Mouse (Mus musculus) forebrain, postnatal 0 days (tissue): ENCODE results near the gene Robo1. TPM values are rescaled to one million over a fixed set of nuclear protein-coding genes. Genes with fewer than 3 reads are reported as not detected.

Source experiments
- ATAC-seq: fragments of 200-750 bp; cut with Nextera tagmentation; 2 replicates; pipeline ENCODE4 v1.8.0; 2017; ENCODE audit warnings: mild to moderate bottlenecking, moderate library complexity
- DNase-seq: peaks from one replicate; pipeline ENCODE4 v3.0.0-alpha.2; 2015
- H3K27ac ChIP-seq: fragments of 300-500 bp; sonication (generic); 2 replicates; pipeline ENCODE4 v1.5.1; 2014; ENCODE audit warnings: low read depth, mild to moderate bottlenecking, antibody characterized with exemption, low read length, moderate library complexity, mixed read lengths
- H3K27me3 ChIP-seq: fragments of 300-500 bp; sonication (generic); 2 replicates; pipeline ENCODE4 v1.6.1; 2014; ENCODE audit warnings: mild to moderate bottlenecking, low read length, mixed read lengths; ENCODE audit not compliant: insufficient read depth
- H3K36me3 ChIP-seq: fragments of 300-500 bp; sonication (generic); 2 replicates; pipeline ENCODE4 v1.6.1; 2014; ENCODE audit warnings: mild to moderate bottlenecking, moderate library complexity; ENCODE audit not compliant: insufficient read depth
- H3K4me1 ChIP-seq: fragments of 300-500 bp; sonication (generic); 2 replicates; pipeline ENCODE4 v1.6.1; 2014; ENCODE audit warnings: antibody characterized with exemption; ENCODE audit not compliant: insufficient read depth
- H3K4me2 ChIP-seq: fragments of 300-500 bp; sonication (generic); 2 replicates; pipeline ENCODE4 v1.6.1; 2014; ENCODE audit warnings: low read depth, mild to moderate bottlenecking, moderate library complexity
- H3K4me3 ChIP-seq: fragments of 300-500 bp; sonication (generic); 2 replicates; pipeline ENCODE4 v1.5.1; 2014; ENCODE audit warnings: low read depth, low read length, mixed read lengths
- H3K9ac ChIP-seq: fragments of 300-500 bp; sonication (generic); 2 replicates; pipeline ENCODE4 v1.6.1; 2014; ENCODE audit warnings: mild to moderate bottlenecking
- H3K9me3 ChIP-seq: fragments of 300-500 bp; sonication (generic); 2 replicates; pipeline ENCODE4 v1.6.1; 2016; ENCODE audit warnings: low read length
- CTCF ChIP-seq: sonication (generic); IDR thresholded peaks from 2 replicates; pipeline ENCODE4 v1.5.1; 2016; ENCODE audit warnings: antibody characterized with exemption, control low read depth, low read depth
- WGBS: fragments of 180-500 bp; shearing (Covaris S2); extraction: QIAGEN DNeasy Blood & Tissue Kit; methylation state at CpG from one replicate; pipeline ENCODE4 v1.1.7; 2014; 5-methylcytosine and 5-hydroxymethylcytosine counted together
- polyA plus RNA-seq: library from polyadenylated mRNA; unstranded; fragments of >200 nt; fragmentation: Nextera tagmentation; extraction: Ambion mirVana; gene quantifications from 2 replicates; pipeline ENCODE4 v1.2.1, GENCODE M21; 2015
- total RNA-seq: library from RNA; depleted of rRNA; stranded (reverse); fragments of >200 nt; gene quantifications from 2 replicates; pipeline ENCODE4 v1.2.3, GENCODE M21; 2014

Robo1 gene
- total and polyA plus RNA-seq, 2 experiments from 2014 or later, result 29.0 to 129 TPM

GRCm38 (mm10) chr16:72737154-72737553 lies 429.0 kb downstream of the Robo1 start:
- WGBS, result 45% methylated on average over 4 of the region's 4 CpGs
- Histone ChIP-seq H3K4me1 (no peaks in the 10 kb centered on the region), H3K9ac (no peak overlapping the region), H3K27ac (no peak overlapping the region), H3K27me3 (no peaks in the 10 kb centered on the region), H3K4me2 (no peak overlapping the region), H3K36me3 (no peaks in the 10 kb centered on the region), H3K4me3 (no peak overlapping the region), H3K9me3 (no peaks in the 10 kb centered on the region)
- TF ChIP-seq CTCF, result no peak
- ATAC-seq, result no peak
- peak; percentile 25 for DNase-seq

DNA sequence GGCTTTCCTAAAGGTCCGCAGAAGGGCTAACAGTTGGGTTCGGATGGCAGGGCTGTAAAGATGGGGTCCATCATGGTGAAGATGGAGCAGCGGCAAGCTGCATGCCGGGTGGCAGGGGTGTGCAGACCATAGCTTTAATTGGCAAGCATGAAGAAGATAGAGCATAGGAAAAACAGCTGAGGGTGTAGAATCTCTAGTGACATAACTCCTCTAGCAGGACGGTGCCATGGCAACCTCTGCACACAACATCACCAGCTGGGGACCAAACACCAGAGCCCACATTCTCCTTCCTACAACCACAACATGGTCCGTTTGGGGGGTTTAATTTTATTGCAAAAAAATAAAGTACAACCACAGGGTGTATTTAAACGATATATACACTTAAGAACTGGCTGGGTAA lies 432.1 kb downstream of the Robo1 start:
- Histone ChIP-seq H3K36me3 (no peaks in the 10 kb centered on the region), H3K27me3 (no peaks in the 10 kb centered on the region), H3K9ac (no peak overlapping the region), H3K27ac (no peak overlapping the region), H3K4me2 (no peak overlapping the region), H3K4me1 (no peaks in the 10 kb centered on the region), H3K9me3 (no peaks in the 10 kb centered on the region), H3K4me3 (no peak overlapping the region)
- DNase-seq (no peak), ATAC-seq (no peak)
- no peak for TF ChIP-seq CTCF
- 90% methylated on average over 7 of the region's 7 CpGs for WGBS

DNA sequence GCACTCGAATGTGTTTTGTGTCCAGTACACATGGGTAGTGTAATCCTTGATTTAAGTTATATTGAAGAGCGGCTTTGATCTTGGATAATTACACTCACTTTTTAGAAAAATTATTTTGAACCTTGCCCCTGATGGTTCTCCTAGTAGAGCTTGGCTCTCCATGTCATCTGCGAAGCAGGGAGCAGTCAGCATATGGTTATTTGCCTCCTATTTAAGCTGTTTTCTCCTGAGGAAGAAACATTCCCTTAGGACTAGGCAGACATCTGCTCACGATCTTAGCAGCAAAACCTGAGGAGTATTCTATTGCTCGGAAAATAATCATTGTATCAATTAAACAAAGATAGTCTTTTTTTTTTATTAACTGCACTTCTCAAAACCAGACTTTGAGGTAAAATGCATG lies 439.6 kb downstream of the Robo1 start:
- Histone ChIP-seq H3K27me3 (no peaks in the 10 kb centered on the region), H3K4me2 (no peak overlapping the region), H3K27ac (no peak overlapping the region), H3K4me3 (no peak overlapping the region), H3K36me3 (no peaks in the 10 kb centered on the region), H3K9me3 (no peaks in the 10 kb centered on the region), H3K4me1 (no peaks in the 10 kb centered on the region), H3K9ac (no peak overlapping the region)
- DNase-seq (no peak), ATAC-seq (no peak)
- no peak for TF ChIP-seq CTCF
- WGBS, result 70% methylated on average over 5 of the region's 5 CpGs

DNA sequence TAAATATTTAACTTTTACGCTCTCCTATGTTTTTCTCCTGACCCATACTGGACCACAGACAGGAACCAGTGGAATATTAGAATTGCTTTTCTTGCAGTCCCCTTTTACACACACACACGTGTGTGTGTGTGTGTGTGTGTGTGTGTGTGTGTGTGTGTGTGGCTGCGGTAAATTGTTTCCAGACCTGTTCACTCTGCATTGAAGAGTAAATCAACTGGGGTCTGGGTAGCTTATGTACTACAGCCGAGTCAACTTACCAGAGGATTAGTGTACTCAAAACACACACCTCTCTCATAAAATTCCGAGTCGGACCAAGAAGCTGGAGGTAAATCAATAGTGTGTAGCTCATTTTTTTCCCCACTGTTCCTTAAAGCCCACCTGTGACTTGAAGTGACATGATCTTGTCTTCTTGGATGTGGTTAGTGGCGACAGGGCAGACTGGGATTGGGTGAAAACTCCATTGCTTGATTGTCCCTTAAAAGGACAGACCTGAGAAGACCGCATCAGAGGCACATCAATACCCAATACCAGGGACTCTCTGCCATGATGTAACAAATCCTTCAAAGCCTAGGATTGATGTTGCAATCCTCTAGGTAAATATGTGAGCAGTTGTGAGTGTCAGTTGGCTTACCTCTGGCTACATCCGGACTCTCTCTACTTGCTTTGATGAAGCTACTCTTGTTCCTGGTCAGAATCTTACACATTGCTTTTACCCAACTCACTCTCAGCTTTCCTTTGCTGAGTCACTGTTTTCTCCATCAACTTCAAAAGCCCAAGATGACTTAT lies 457.2 kb downstream of the Robo1 start:
- H3K9me3 ChIP-seq, result no peaks in the 10 kb centered on the region
- no peak for DNase-seq
- no peak for TF ChIP-seq CTCF
- H3K9ac ChIP-seq, result no peak overlapping the region
- no peaks in the 10 kb centered on the region for H3K27me3 ChIP-seq
- no peak for ATAC-seq
- H3K36me3 ChIP-seq, result no peaks in the 10 kb centered on the region
- no peaks in the 10 kb centered on the region for H3K4me1 ChIP-seq
- H3K27ac ChIP-seq, result no peak overlapping the region
- H3K4me2 ChIP-seq, result no peak overlapping the region
- 92% methylated on average over 9 of the region's 9 CpGs for WGBS
- H3K4me3 ChIP-seq, result no peak overlapping the region

- H3K4me1 ChIP-seq, result no peaks in the 10 kb centered on the region
- no peak overlapping the region for H3K4me3 ChIP-seq
- no peak overlapping the region for H3K9ac ChIP-seq
- DNase-seq, result no peak
- no peak for ATAC-seq
- no peak for TF ChIP-seq CTCF
- WGBS, result 81% methylated on average over 8 of the region's 8 CpGs
- H3K27ac ChIP-seq, result no peak overlapping the region
- no peaks in the 10 kb centered on the region for H3K27me3 ChIP-seq
- no peak overlapping the region for H3K4me2 ChIP-seq
- no peaks in the 10 kb centered on the region for H3K36me3 ChIP-seq
- no peaks in the 10 kb centered on the region for H3K9me3 ChIP-seq
These were observed 461.2 kb downstream of the Robo1 start for GRCm38 (mm10) chr16:72769214-72769834.

DNA sequence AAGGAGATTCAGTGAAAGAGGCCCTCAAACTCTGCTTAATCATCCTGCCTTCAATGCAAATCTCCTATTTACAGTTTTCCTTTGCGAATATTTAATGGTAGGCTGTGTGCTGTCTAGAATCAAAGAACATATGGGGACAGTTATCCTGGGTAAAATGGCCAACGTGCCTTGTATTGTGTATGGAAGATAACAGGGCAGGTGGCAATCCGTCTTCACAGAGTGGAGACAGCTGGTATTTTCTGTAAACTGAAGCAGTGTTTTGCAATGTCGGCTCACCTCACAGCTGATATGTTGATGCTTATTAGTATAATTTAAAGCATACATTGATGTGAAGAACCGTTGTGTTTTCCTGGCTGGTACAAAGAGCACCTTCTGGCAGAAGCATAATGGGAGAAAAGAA lies 464.2 kb downstream of the Robo1 start:
- Histone ChIP-seq H3K4me2 (no peak overlapping the region), H3K36me3 (no peaks in the 10 kb centered on the region), H3K4me3 (no peak overlapping the region), H3K9ac (no peak overlapping the region), H3K9me3 (no peaks in the 10 kb centered on the region), H3K4me1 (no peaks in the 10 kb centered on the region), H3K27ac (no peak overlapping the region), H3K27me3 (no peaks in the 10 kb centered on the region)
- peak; percentile 27; the same call in 1 of the 2 replicates for ATAC-seq
- WGBS, result 23% methylated on average over 5 of the region's 5 CpGs
- no peak for TF ChIP-seq CTCF
- DNase-seq, result no peak

GRCm38 (mm10) chr16:72773034-72773433 lies 464.9 kb downstream of the Robo1 start:
- Histone ChIP-seq H3K27me3 (no peaks in the 10 kb centered on the region), H3K27ac (no peak overlapping the region), H3K9me3 (no peaks in the 10 kb centered on the region), H3K9ac (no peak overlapping the region), H3K4me2 (no peak overlapping the region), H3K4me3 (no peak overlapping the region), H3K4me1 (no peaks in the 10 kb centered on the region), H3K36me3 (no peaks in the 10 kb centered on the region)
- 49% methylated on average over 7 of the region's 7 CpGs for WGBS
- TF ChIP-seq CTCF, result no peak
- DNase-seq (no peak), ATAC-seq (no peak)
